Mouse (Mus musculus): ENCODE measurements around the gene Hbq1a. TPM values are rescaled to one million over a fixed set of nuclear protein-coding genes. Genes with fewer than 3 reads are reported as not detected.

Hbq1a gene
- total RNA-seq, 2 experiments from 2014 or later = 1.7 to 2.0 TPM

DNA sequence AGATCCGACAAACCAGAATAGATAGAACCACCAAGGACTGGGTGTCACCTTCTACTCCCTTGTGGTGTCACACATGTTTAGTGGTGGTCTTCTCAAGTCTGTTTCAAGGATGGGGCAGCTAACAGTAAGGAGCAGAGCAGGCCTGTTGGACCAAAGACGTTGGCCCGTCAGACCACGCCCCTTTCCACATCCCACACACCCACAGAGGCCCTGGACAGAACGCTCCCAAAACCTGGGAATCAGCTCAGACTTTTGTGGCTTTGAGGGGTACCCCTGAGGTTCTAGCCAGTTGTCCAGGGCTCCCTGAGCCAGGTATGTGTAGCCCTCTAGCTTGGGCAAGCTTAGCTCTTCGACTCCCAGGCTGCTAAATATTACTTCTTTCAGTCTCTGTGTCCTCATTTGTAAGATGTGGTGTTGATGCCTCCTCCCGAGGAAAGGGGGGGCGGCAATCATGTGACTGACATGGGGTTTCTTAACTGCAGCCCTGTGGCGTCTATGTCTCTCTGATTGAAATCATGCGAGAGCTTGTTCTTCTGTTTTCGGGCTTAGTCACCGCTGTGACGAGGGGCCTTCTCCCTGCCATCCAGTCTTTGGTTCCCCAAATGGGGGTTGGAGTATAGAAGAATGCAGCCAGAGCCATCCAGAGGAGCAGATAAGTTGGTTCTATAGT, 49.5 kb downstream of the Hbq1a start:
- DNase-seq = peak in 1 of 2 experiments; percentile 43
- intact Hi-C loops (cut with DNase I) = loop anchor here (5.0 kb wide), 1 partner anchor 88 kb away; no protein-coding TSS in a partner anchor

Other genes with a start within 250 kb of the Hbq1a start
- under 1 TPM in 1 of 2 experiments, not detected in 1; 0.61 TPM for gene Il9r, start 99.8 kb upstream of the Hbq1a start, total RNA-seq (2021)
- 10 to 100 TPM; 11.4 to 11.5 TPM for gene Snrnp25, start 94.7 kb upstream of the Hbq1a start, total RNA-seq (2021)
- 10 to 100 TPM; 22.3 to 23.3 TPM for gene Rhbdf1, start 77.8 kb upstream of the Hbq1a start, total RNA-seq (2021)
- gene Mpg, start 73.6 kb upstream of the Hbq1a start, total RNA-seq (2021) = 1 to 10 TPM; 6.5 to 8.5 TPM
- gene Nprl3, start 32.4 kb upstream of the Hbq1a start, total RNA-seq (2021) = 10 to 100 TPM; 24.9 to 29.3 TPM
- not detected for gene Hba-x, start 23.7 kb upstream of the Hbq1a start, total RNA-seq (2021)
- over 10,000 TPM; 19,140 to 26,056 TPM for gene Hba-a1, start 16.6 kb upstream of the Hbq1a start, total RNA-seq (2021)
- 1 to 10 TPM; 2.9 TPM for gene Hbq1b, start 13.1 kb upstream of the Hbq1a start, total RNA-seq (2021)
- over 10,000 TPM; 17,559 to 24,540 TPM for gene Hba-a2, start 3.6 kb upstream of the Hbq1a start, total RNA-seq (2021)
- gene Sh3pxd2b, start 47.8 kb downstream of the Hbq1a start, total RNA-seq (2021) = 10 to 100 TPM; 13.3 to 17.4 TPM
- gene Ubtd2, start 155.3 kb downstream of the Hbq1a start, total RNA-seq (2021) = 10 to 100 TPM; 10.9 to 11.8 TPM
- gene Efcab9, start 232.0 kb downstream of the Hbq1a start, total RNA-seq (2021) = under 1 TPM; 0.57 to 0.68 TPM
- 10 to 100 TPM; 14.3 to 14.5 TPM for gene Stk10, start 233.2 kb downstream of the Hbq1a start, total RNA-seq (2021)